Mouse (Mus musculus): Measurements from ENCODE around the gene Slc50a1. TPM values are rescaled to one million over a fixed set of nuclear protein-coding genes. Genes with fewer than 3 reads are reported as not detected.

Slc50a1 gene
- polyA plus RNA-seq, 1 experiment = 48.7 TPM

DNA sequence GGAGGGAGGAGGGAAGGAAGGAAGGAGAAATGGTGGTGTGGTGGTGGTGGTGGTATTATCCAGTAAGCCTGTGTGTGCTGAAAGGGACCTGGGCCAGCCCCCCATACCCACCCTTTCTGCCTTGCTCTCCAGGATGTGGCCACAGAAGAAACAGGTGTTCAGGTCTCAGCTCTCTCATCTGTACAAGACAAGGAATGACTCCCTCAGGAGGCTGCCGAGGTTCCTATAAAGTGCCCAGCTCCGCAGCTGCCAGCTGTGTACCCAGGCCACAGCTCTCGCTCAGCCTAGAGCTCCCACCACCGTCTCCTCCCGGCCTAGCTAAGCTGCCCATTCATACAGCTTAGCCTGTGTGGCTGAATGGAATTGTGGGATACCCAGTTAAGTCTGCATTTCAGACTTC is 21.9 kb upstream of the Slc50a1 start:
- peaks cover 3% of the 10 kb centered on the region for H3K27me3 ChIP-seq (ENCODE audit: control insufficient read depth, insufficient read depth, insufficient read length)
- no peak for TF ChIP-seq USF1 (IDR thresholded peaks at IDR 0.05; ENCODE audit: low read depth)
- no peak for TF ChIP-seq TCF12 (IDR thresholded peaks at IDR 0.05; ENCODE audit: insufficient read depth, poor library complexity, severe bottlenecking)
- no peak for TF ChIP-seq SRF (IDR thresholded peaks at IDR 0.05; ENCODE audit: control insufficient read depth, insufficient read length, low read depth)
- TF ChIP-seq E2F4 (IDR thresholded peaks at IDR 0.05; ENCODE audit: insufficient read depth) = no peak
- TF ChIP-seq TCF3 (IDR thresholded peaks at IDR 0.05; ENCODE audit: insufficient read length, low read depth) = no peak
- TF ChIP-seq MYOD1 (IDR thresholded peaks at IDR 0.05; ENCODE audit: control insufficient read depth in 1 of 3, insufficient read length in 2 of 3, low read depth in 2 of 3) = peak in 1 of 3 experiments; percentile 17
- no peak for TF ChIP-seq POLR2A (IDR thresholded peaks at IDR 0.05; ENCODE audit: insufficient read length, low read depth)
- no peak for TF ChIP-seq REST (IDR thresholded peaks at IDR 0.05; ENCODE audit: insufficient read depth, insufficient read length)
- no peak overlapping the region for H3ac ChIP-seq (ENCODE audit: control insufficient read depth, insufficient read length)
- no peaks in the 10 kb centered on the region for H3K79me2 ChIP-seq (ENCODE audit: control insufficient read depth, insufficient read depth)
- H3K4me2 ChIP-seq (ENCODE audit: low read depth) = no peak overlapping the region
- no peaks in the 10 kb centered on the region for H3K36me3 ChIP-seq (ENCODE audit: control insufficient read depth, insufficient read depth)
- no peak overlapping the region for H3K4me3 ChIP-seq

GRCm38 (mm10) chr3:89291874-89292273 is 21.5 kb upstream of the Slc50a1 start:
- TF ChIP-seq REST (IDR thresholded peaks at IDR 0.05; ENCODE audit: insufficient read depth, insufficient read length) (no peak), SRF (IDR thresholded peaks at IDR 0.05; ENCODE audit: control insufficient read depth, insufficient read length, low read depth) (no peak), POLR2A (IDR thresholded peaks at IDR 0.05; ENCODE audit: insufficient read length, low read depth) (no peak), E2F4 (IDR thresholded peaks at IDR 0.05; ENCODE audit: insufficient read depth) (no peak), MYOD1 (IDR thresholded peaks at IDR 0.05; ENCODE audit: control insufficient read depth in 1 of 3, insufficient read length in 2 of 3, low read depth in 2 of 3) (no peak), MYOG (IDR thresholded peaks at IDR 0.05; ENCODE audit: control insufficient read depth in 1 of 3, insufficient read depth in 1 of 3, insufficient read length in 2 of 3, low read depth in 2 of 3) (no peak), POLR2AphosphoS2 (IDR thresholded peaks at IDR 0.05; ENCODE audit: insufficient read length, low read depth) (no peak), USF1 (IDR thresholded peaks at IDR 0.05; ENCODE audit: low read depth) (no peak), TCF12 (IDR thresholded peaks at IDR 0.05; ENCODE audit: insufficient read depth, poor library complexity, severe bottlenecking) (no peak), TCF3 (IDR thresholded peaks at IDR 0.05; ENCODE audit: insufficient read length, low read depth) (no peak), MAX (IDR thresholded peaks at IDR 0.05; ENCODE audit: low read depth) (no peak)
- no peak overlapping the region for H3ac ChIP-seq (ENCODE audit: control insufficient read depth, insufficient read length)
- no peak overlapping the region for H3K4me2 ChIP-seq (ENCODE audit: low read depth)
- H3K36me3 ChIP-seq (ENCODE audit: control insufficient read depth, insufficient read depth) = no peaks in the 10 kb centered on the region
- H3K27me3 ChIP-seq (ENCODE audit: control insufficient read depth, insufficient read depth, insufficient read length) = peaks cover 6% of the 10 kb centered on the region
- H3K79me2 ChIP-seq (ENCODE audit: control insufficient read depth, insufficient read depth) = no peaks in the 10 kb centered on the region
- H3K4me3 ChIP-seq = no peak overlapping the region

DNA sequence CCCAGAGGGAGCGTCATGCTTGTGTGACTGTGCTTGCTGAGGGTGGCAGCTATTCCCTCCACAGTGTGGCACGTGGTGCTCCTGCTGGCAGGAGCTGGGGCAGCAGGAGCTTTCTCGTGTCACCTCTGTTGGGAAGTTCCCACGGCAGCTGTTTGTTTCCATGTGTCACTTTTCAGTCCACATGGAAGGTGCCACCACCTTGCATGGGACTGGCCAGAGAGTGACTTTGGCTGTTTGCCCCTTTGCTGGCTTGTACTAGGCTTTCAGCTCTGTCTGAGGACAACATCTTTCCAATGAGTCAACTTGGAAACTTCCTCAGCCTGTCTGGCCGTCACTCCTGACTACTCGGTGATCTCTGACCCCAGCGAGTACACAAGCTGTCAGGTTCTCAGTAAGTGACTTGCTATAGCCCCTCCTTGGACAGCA is 18.1 kb upstream of the Slc50a1 start:
- Histone ChIP-seq H3K27me3 (ENCODE audit: control insufficient read depth, insufficient read depth, insufficient read length) (peaks cover 13% of the 10 kb centered on the region), H3K4me2 (ENCODE audit: low read depth) (no peak overlapping the region), H3K4me3 (no peak overlapping the region), H3ac (ENCODE audit: control insufficient read depth, insufficient read length) (no peak overlapping the region), H3K36me3 (ENCODE audit: control insufficient read depth, insufficient read depth) (no peaks in the 10 kb centered on the region), H3K79me2 (ENCODE audit: control insufficient read depth, insufficient read depth) (no peaks in the 10 kb centered on the region)
- TF ChIP-seq E2F4 (IDR thresholded peaks at IDR 0.05; ENCODE audit: insufficient read depth) (no peak), MYOG (IDR thresholded peaks at IDR 0.05; ENCODE audit: control insufficient read depth in 1 of 3, insufficient read depth in 1 of 3, insufficient read length in 2 of 3, low read depth in 2 of 3) (no peak), REST (IDR thresholded peaks at IDR 0.05; ENCODE audit: insufficient read depth, insufficient read length) (no peak), TCF3 (IDR thresholded peaks at IDR 0.05; ENCODE audit: insufficient read length, low read depth) (no peak), CEBPB (IDR thresholded peaks at IDR 0.05; ENCODE audit: insufficient read depth, poor library complexity, severe bottlenecking) (no peak), USF1 (IDR thresholded peaks at IDR 0.05; ENCODE audit: low read depth) (no peak), MYOD1 (IDR thresholded peaks at IDR 0.05; ENCODE audit: control insufficient read depth in 1 of 3, insufficient read length in 2 of 3, low read depth in 2 of 3) (no peak), POLR2A (IDR thresholded peaks at IDR 0.05; ENCODE audit: insufficient read length, low read depth) (no peak), POLR2AphosphoS2 (IDR thresholded peaks at IDR 0.05; ENCODE audit: insufficient read length, low read depth) (no peak), TCF12 (IDR thresholded peaks at IDR 0.05; ENCODE audit: insufficient read depth, poor library complexity, severe bottlenecking) (no peak), MAX (IDR thresholded peaks at IDR 0.05; ENCODE audit: low read depth) (no peak), SRF (IDR thresholded peaks at IDR 0.05; ENCODE audit: control insufficient read depth, insufficient read length, low read depth) (no peak)

GRCm38 (mm10) chr3:89287286-89287685 is 16.9 kb upstream of the Slc50a1 start:
- H3K79me2 ChIP-seq (ENCODE audit: control insufficient read depth, insufficient read depth) = no peaks in the 10 kb centered on the region
- no peak overlapping the region for H3K4me2 ChIP-seq (ENCODE audit: low read depth)
- TF ChIP-seq MYOD1 (IDR thresholded peaks at IDR 0.05; ENCODE audit: control insufficient read depth in 1 of 3, insufficient read length in 2 of 3, low read depth in 2 of 3) = no peak
- no peak for TF ChIP-seq MYOG (IDR thresholded peaks at IDR 0.05; ENCODE audit: control insufficient read depth in 1 of 3, insufficient read depth in 1 of 3, insufficient read length in 2 of 3, low read depth in 2 of 3)
- TF ChIP-seq POLR2AphosphoS2 (IDR thresholded peaks at IDR 0.05; ENCODE audit: insufficient read length, low read depth) = no peak
- no peak for TF ChIP-seq SRF (IDR thresholded peaks at IDR 0.05; ENCODE audit: control insufficient read depth, insufficient read length, low read depth)
- no peak for TF ChIP-seq MAX (IDR thresholded peaks at IDR 0.05; ENCODE audit: low read depth)
- TF ChIP-seq TCF12 (IDR thresholded peaks at IDR 0.05; ENCODE audit: insufficient read depth, poor library complexity, severe bottlenecking) = no peak
- TF ChIP-seq REST (IDR thresholded peaks at IDR 0.05; ENCODE audit: insufficient read depth, insufficient read length) = no peak
- no peak for TF ChIP-seq POLR2A (IDR thresholded peaks at IDR 0.05; ENCODE audit: insufficient read length, low read depth)
- TF ChIP-seq TCF3 (IDR thresholded peaks at IDR 0.05; ENCODE audit: insufficient read length, low read depth) = no peak
- TF ChIP-seq CEBPB (IDR thresholded peaks at IDR 0.05; ENCODE audit: insufficient read depth, poor library complexity, severe bottlenecking) = no peak
- no peak for TF ChIP-seq E2F4 (IDR thresholded peaks at IDR 0.05; ENCODE audit: insufficient read depth)
- no peak for TF ChIP-seq USF1 (IDR thresholded peaks at IDR 0.05; ENCODE audit: low read depth)
- no peak overlapping the region for H3K4me3 ChIP-seq
- no peaks in the 10 kb centered on the region for H3K36me3 ChIP-seq (ENCODE audit: control insufficient read depth, insufficient read depth)
- no peak overlapping the region for H3ac ChIP-seq (ENCODE audit: control insufficient read depth, insufficient read length)
- H3K27me3 ChIP-seq (ENCODE audit: control insufficient read depth, insufficient read depth, insufficient read length) = peaks cover 13% of the 10 kb centered on the region

Measured in myocyte (in vitro differentiated cells).